Mouse (Mus musculus): ENCODE measurements around the gene Mb21d2.

GRCm38 (mm10) chr16:28882687-28883428, 46.6 kb downstream of the Mb21d2 start:
- TF ChIP-seq POLR2A (IDR thresholded peaks at IDR 0.05; ENCODE audit: borderline replicate concordance, extremely low read depth, insufficient read depth, insufficient read length, poor library complexity, severe bottlenecking) (no peak), CTCF (IDR thresholded peaks at IDR 0.05; ENCODE audit: borderline replicate concordance, extremely low read depth, insufficient read depth, insufficient read length) (no peak)
